Mouse (Mus musculus): ENCODE results near the gene Hephl1. TPM values are rescaled to one million over a fixed set of nuclear protein-coding genes. Genes with fewer than 3 reads are reported as not detected.
A peak's percentile ranks its signal among the peaks of the same experiment; 100 is the strongest.

Gene Hephl1
- polyA plus RNA-seq, 3 experiments from 2014 or later: not detected

DNA sequence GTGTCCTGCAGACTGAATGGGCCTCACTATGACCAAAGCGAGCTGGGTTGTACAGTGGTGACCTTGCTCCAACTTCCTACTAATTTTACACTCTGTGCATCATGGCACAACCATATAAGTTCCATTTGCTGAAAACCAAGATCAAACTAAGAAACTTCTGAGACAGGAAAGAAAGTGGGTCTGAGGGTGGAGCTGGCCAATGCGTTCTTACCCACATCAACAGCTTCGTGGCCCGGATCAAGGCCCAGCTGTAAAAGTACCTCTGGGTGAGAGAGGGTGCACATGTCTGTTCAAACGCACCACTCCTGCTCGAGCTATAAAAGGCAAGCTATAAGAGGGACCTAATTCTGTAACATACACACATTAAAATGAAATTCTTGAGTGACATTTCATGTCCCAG lies 51.9 kb downstream of the Hephl1 start:
- ATAC-seq: peak; percentile 64

DNA sequence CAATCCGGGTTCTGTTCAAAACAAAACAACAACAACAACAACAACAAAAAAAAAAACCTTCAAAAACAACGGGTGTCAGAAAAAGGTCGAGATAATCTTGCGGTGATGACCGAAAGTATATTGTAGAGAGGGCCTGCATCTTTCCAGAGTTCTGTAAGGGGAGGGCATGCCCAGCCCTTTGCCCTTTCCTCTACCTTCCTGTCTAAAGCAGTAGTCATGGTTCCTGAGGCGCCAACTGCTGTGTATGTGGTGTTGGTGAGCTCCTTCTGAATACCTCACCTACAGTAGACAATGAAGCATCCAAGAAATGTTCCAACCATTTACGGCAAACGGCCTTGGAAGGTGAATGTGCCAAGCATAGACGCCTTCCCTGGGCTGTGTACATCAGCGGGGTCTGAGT lies 66.2 kb downstream of the Hephl1 start:
- peak; percentile 39 for ATAC-seq

DNA sequence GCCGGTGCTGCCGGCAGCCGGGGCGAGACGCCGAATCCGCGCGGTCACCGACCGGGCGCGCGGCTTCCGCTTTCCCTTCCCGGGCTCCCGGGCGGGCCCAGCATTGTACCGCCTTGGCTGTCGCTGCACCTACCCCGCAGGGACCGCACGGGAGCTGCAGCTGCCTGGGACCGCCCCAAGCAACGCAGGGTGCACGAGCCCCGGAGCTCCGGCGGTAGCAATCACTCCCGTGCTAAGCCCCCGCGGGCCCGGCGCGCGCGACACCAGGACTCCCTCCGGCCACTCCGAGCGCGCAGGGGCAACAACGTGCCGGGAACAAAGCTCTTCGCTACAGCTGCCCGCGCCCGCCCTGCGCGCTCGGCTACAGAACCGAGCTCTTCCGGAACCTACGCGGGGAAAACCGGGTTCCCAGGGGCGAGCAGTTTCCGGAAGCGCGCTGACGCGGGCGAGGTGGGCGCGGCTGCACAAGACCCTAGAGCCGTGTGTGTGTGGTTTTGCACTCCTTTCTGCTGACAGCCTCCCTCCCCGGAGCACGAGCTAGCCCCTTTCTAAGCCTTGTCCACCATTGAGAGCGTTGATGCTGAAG lies 66.7 kb downstream of the Hephl1 start, which contains the start of gene Panx1:
Gene Panx1 (minus strand): TSS at position 395 of the 586 bp plus-strand sequence.
- ATAC-seq: peak; percentile 86

DNA sequence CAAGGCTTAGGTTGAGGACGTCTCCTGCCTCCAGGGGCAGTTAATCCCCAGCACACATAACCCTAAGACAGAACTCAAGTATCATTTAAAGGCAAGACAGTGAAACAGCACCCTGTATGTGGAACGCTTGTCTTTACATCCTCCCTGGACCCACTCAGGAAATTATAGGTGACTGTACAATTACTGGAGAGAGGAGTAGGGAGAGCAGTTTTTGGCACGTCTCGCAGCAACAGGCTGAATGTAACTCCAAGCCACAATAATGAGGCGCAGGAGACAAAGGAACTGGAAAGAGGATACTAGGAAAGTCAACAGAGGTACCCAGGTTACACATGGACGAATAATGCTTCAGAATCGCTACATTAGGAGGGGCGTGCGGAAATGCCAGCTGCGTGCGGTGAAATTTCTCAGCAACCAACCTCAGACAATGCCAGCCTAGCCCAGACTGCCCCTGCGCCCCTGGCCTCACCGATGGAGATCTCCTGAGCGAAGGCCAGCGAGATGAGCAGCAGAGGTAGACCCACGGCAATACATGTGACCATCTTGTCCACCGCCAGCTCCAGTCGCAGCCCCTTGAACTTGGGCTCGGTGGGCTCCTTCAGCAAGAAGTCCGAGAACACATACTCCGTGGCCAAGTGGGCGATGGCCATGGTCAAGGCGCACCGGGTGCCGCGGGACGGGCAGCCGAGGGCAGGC lies 67.4 kb downstream of the Hephl1 start:
- ATAC-seq: peak; percentile 14

DNA sequence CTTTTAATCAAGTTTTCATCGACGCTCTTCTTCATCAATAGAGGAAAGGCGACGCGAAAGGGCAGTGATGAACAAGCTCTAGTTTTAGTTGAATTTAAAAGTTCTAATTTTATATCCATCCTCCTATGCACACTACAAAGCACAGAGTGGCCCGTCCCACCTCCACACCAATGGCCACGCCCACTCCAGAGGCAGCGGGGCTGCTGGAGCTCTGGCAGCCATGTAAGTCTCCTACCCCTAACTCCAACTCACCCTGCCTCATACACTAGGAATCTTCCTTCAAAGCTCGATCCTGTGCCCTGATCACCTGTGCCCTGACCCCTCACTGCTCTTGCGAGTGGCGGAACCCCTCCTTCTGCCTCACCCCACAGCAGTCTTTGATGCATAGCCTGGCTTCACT lies 70.4 kb downstream of the Hephl1 start:
- ATAC-seq: no peak

DNA sequence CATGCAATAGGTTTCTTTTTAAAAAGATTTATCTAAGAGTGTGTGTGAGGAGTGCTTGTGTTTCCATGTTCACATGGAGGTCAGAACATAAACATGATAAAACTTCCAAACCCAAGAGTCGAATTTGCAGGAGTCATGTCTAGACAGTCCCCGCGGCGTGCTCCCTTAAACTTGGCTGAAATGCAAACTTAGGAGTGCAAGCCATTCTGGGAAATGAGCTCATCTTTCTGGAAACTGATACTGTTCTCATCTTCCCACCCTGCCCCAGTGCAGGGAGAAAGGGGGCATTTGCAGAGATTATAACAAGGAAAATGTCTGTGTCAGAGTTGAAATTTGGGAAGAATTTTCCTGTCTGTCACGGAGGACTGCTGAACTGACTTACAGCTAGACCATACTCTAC lies 72.1 kb downstream of the Hephl1 start:
- no peak for ATAC-seq

DNA sequence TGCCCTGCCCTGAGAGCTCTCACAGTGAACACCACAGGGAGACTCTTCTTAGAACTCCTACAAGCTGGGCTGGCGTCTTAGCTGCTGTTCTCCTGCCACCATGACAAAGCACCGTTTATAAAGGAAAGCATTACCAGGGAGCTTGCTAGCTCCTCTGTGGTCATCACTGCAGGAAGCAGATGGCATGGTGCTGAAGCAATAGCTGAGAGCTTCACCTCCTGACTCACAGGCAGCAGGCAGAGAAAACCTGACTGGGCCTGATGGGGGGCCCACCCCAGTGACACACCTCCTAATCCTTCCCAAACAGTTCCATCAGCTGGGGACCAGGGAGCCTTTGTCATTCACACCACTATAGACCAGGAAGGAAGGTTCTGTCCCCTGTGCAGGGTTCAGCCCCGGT lies 74.2 kb downstream of the Hephl1 start:
- no peak for ATAC-seq

DNA sequence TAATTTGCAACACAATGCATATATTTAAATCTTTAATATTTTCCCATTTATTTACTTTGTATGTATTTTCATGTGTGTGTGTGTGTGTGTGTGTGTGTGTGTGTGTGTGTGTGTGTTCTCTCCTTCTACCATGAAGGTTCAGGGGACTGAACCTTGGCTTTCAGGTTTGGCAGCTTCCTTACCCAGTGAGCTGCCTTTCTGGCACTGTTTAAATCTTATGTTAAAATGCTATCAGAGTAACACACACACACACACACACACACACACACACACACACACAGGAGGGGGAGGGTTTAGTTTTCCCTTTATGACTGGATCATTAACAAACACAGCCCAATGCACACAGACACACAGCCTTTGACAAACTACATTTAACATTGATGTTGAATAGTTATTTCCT lies 74.7 kb downstream of the Hephl1 start:
- no peak for ATAC-seq

DNA sequence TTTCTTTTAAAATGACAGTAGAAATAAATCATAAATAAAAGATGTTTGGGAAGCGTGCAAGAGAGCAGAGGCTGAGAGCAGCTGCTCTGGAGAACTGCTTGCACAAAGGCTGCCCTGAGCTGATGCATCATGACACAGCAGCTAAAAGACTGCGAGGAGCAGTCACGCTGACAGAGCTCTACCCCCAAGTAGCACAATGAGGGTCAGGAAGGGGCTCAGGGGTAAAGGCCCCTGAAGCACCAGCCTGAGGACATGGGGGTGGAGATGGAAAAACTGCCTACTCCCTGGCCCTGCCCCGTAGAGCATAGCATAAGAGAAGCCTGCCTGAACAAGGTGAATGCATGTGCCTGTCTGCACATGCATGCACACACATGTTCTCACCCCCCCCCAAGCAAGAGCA lies 75.1 kb downstream of the Hephl1 start:
- no peak for ATAC-seq

DNA sequence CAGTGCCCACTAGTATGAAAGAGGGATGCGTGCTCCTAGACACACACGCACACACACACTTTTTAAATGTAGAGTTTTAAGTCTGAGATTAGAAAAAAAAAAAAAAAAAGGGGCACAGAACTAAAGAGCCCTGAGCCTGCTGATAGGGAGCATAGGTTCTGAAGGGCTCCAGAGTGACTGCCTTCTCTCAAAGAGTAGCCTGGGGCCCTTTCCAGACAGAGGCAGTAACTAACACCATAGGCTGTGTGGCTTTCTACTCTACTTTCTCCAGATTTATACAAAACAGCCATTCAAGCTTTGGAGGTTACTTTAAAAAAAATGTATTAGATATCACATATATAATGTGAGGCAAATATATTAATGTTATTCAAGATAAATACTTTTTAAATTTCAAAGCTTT lies 75.5 kb downstream of the Hephl1 start:
- no peak for ATAC-seq

DNA sequence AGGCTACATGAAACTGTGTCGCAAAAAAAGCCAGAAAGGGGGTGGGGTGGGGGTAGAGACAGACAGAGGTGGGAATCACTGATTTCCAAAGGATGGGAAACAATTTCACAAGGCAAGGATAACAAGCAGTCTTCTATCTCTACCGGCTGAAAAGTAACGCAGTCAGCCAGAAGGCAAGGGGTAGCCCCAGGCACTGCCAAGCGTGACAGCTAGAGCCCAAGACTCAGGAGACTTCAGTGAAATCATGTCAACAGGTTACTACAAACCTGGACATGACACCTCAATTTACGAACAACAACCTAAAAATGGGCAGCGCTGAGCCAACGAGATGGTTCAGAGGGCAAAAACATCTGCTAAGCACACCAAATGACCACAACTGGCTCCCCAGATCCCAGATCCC lies 75.9 kb downstream of the Hephl1 start:
- ATAC-seq: no peak

DNA sequence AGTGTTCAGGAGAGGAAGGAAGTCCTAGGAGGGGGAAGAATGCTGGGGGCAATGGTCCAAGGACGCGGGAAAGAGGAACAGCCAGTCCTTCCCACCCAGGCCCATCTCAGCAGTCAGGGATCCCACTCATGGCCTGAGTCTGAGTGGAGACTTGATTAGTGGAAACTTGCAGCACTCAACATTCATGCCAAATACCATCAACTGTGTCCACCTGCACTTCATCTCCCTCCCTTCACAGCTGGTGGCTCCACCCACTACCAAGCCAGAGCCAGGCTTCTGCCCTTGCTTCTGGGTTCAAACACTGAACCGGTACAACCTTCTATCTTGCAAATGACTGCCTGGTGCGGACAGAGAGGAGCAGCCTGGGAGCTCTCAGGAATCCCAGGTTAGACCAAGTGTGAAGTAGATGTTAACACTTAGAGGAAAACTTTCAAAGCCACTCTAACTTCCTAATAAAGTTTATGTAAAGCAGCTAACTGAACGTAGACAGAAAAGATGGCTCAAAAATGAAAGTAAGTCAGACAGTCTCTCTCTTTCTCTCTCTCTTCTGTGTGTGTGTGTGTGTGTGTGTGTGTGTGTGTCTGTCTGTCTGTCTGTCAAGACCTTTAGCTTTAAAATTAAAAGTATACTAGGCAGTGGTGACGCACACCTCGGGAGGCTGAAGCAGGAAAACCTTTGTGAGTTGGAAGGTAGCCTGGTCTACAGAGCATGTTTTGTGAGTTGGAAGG lies 77.2 kb downstream of the Hephl1 start:
- peak; percentile 57 for ATAC-seq

DNA sequence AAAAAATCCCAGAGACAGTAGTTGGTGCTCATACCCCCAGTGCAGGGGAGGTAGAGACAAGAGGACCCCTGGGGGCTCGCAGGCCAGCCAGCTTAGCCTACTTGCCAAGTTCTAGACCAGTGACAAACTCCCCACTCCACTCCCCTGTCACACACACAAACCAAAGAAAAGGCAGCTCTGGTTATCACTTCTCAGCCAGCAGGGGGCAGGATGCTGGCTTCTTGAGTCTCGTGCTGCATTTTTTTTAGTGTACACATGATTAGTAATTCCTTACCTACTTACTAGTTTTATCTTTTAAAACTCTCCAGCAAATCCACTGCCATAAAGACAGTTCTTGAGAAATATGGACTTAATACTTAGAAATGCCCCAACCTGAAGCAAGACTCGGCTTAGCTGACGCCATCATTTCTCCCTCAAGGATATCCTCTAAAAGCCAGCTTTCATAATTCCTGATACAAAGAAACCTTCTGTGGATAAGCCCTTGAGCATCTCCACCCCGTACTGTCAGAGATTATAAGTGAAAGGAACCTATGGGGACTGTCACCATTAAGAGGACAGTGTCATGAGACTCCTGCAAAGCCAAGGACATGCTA lies 78.2 kb downstream of the Hephl1 start:
- peak; percentile 38 for ATAC-seq

DNA sequence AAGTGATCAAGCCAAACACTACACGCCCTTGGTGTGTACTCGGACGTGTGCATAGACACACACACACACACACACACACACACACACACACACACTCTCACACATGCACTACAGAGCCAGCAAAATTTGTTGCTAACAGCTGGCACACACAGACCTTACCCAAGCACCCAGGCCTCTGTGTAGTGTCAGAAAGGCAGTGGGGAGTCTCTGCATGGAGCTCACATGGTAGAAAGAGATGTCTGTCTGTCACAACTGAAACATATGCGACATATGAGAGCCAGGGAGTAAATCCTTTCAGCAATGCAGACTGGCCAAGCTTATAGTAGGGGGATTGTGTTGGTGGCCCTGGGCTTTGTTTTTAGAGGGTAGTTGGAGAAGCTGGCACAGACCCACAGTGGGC lies 79.1 kb downstream of the Hephl1 start:
- ATAC-seq: no peak

DNA sequence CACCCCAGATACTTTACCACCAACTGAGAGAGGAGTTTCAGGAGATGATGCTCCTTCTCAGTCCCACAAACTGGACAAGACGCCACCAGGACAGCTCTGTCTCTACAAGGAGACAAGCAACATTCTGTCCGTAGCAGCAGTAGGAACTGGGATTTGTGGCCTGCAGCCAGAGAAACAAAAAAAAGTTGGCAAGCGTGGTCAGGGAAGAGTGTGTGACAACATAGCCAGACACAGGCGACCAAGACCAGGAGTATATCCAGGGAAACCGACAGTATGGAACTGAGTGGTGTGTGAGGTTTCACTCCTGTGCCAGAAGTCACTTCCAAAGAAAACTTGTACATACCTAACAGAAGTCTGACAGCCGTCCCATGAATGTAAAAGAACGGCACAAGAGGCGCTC lies 81.1 kb downstream of the Hephl1 start:
- ATAC-seq: no peak

DNA sequence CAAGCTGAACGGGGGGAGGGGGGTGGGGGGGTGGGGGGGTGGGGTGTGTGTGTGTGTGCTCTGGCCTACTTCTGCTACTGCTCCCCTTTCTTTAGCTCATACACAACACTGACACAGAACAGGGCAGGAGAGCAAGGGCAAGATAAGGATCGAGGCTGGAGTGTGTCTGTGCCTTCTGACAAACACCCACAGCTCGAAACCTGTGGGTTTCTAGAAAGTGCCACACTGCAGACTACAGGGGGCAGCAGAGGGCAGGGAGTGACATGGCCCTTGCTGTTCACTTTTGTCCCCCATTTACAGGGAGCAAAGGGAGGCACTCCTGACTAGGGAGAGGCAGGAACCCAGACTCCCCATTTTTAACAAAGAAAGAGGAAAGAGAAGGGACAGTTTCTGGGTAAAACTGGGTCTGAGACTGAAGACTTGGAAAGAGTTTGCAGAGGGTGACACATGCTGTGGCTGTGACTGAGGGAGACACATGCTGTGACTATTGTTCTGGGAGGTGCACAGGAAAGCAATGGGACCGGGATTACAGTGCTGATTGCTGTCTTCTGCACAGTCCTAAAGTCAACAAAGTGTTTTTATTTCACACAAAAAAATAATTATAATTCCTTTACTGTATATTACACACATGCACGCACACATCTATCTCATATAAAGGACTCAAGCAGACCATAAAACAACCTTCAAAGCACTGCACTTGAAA lies 82.7 kb downstream of the Hephl1 start:
- ATAC-seq: peak; percentile 80

DNA sequence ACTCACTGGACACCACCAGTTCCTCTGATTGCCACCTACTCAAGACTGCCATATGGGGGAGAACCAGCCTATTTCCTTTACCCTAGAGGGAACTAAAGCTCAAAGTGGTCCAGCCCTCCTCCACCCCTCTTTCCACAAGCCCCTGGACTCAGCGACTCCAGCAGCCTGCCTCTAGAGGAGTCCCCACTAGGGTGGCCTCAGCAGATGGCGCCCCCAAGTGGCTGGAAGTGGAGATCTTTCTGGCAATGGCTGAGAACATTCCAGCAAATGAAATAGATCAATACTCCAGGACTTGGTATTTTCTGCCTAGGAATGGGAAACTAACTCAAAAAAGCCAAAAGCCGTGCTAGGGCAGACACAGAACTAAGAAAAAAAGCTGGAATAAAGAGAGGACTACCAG lies 84.2 kb downstream of the Hephl1 start:
- ATAC-seq: peak; percentile 34

DNA sequence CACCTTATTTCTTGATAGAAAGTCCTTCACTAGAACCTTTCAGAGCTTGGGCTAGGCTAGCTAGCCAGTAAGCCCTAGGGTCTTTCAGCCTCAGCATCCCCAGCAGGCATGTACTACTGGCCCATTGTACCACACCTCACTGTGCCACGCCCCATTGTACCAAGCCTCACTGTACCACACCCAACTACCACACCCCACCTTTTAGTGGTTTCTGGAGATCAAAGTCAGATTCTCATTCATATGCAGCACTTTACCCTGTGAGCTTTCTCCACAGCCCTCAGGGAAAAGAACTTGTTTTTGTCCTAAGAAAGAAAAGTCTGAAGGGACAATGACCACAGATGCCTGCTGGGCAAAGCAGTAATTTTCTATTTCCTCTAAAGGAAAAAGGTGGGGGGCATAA lies 88.9 kb downstream of the Hephl1 start:
- ATAC-seq: no peak

DNA sequence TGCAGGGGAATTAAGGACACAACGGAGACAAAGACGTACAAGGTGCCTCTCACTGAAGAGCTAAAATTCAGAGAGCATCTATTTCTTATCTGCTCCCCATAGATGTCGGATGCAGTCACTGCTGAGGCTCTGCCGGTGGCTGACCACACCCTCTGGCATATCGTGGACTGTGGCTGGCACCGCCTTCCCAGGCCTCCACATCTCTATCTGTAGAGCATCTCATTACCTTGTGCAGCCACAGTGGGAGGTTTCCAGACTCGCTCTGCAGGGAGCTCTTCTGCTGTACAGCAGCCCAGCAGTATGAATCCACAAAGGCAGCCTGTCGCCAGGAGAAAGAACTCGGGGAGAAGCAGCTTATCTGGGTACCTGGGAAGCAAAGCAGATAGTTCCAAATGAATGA lies 90.8 kb downstream of the Hephl1 start:
- ATAC-seq: no peak

DNA sequence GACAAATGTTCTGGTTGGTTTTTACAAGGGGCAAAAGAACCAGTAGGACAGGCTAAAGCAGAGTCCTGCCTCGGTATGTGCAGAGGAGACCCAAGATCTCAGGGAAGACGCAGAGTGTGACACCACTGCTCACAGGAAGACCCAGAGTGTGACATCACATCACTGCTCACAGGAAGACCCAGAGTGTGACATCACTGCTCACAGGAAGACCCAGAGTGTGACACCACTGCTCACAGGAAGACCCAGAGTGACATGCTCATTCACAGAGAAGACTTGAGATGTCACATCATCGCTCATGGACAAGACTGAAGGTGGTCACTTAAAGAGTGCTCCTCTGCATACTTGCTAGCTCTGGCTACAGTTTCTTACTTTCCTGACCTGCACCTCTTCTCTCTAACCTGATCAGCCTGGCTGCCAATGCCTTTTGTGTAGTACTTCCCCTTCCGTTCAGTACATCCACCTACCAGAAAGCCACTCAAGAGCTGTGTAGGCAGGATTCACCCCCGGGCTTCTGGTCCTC lies 91.3 kb downstream of the Hephl1 start:
- ATAC-seq: peak; percentile 12

DNA sequence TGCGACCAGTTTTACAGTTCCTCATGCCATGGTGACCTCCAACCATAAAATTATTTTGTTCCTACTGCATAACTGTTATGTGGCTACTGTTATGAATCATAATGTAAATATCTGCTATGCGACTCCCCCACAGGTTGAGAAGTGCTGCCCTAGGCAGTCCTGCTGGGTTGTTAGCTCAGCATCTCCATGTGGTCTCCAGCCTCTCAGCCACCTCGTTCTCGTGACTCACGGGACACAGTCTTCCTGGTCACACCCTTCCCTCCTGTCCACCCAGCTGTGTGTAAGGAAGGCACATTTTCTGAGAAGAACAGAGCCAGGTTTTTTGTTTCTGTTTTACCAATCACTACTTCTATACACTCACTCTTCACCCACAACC lies 93.2 kb downstream of the Hephl1 start:
- peak; percentile 22 for ATAC-seq

All from inflammation-experienced regulatory T-cells, adult 6 months (primary cell).